Mouse (Mus musculus) embryonic facial prominence, embryonic 13.5 days (tissue): ENCODE results near the gene Olfr622. TPM values are rescaled to one million over a fixed set of nuclear protein-coding genes. Genes with fewer than 3 reads are reported as not detected.

Source experiments
- polyA plus RNA-seq: library from polyadenylated mRNA; unstranded; fragments of >200 nt; fragmentation: Nextera tagmentation; extraction: Ambion mirVana; gene quantifications from 2 replicates; pipeline ENCODE4 v1.2.1, GENCODE M21; 2015

Gene Olfr622
- polyA plus RNA-seq, 1 experiment from 2014 or later, result 0.18 TPM

Other genes with a start within 250 kb of the Olfr622 start
- not detected in 2 replicates for gene Usp17lc, start 227.6 kb downstream of the Olfr622 start, polyA plus RNA-seq
- gene Olfr605, start 197.3 kb downstream of the Olfr622 start, polyA plus RNA-seq, result not detected in 2 replicates
- not detected in 2 replicates for gene Olfr606, start 193.7 kb downstream of the Olfr622 start, polyA plus RNA-seq
- not detected in 2 replicates for gene Olfr607, start 178.6 kb downstream of the Olfr622 start, polyA plus RNA-seq
- gene Olfr608, start 172.8 kb downstream of the Olfr622 start, polyA plus RNA-seq, result not detected in 2 replicates
- not detected in 2 replicates for gene Olfr609, start 144.6 kb downstream of the Olfr622 start, polyA plus RNA-seq
- gene Olfr610, start 130.6 kb downstream of the Olfr622 start, polyA plus RNA-seq, result not detected in 2 replicates
- not detected in 2 replicates for gene Olfr611, start 121.9 kb downstream of the Olfr622 start, polyA plus RNA-seq
- not detected in 2 replicates for gene Olfr612, start 100.0 kb downstream of the Olfr622 start, polyA plus RNA-seq
- not detected in 2 replicates for gene Olfr613, start 94.6 kb downstream of the Olfr622 start, polyA plus RNA-seq
- gene Olfr615, start 86.6 kb downstream of the Olfr622 start, polyA plus RNA-seq, result not detected in 2 replicates
- gene Olfr616, start 73.6 kb downstream of the Olfr622 start, polyA plus RNA-seq, result not detected in 2 replicates
- gene Olfr617, start 69.6 kb downstream of the Olfr622 start, polyA plus RNA-seq, result not detected in 2 replicates
- not detected in 2 replicates for gene Olfr618, start 52.6 kb downstream of the Olfr622 start, polyA plus RNA-seq
- gene Olfr619, start 42.1 kb downstream of the Olfr622 start, polyA plus RNA-seq, result not detected in 2 replicates
- not detected in 2 replicates for gene Olfr620, start 30.2 kb downstream of the Olfr622 start, polyA plus RNA-seq
- not detected in 2 replicates for gene Olfr623, start 21.0 kb upstream of the Olfr622 start, polyA plus RNA-seq
- 0.07 and 0.08 TPM in 2 replicates for gene Olfr624, start 28.5 kb upstream of the Olfr622 start, polyA plus RNA-seq
- gene Olfr625-ps1, start 40.0 kb upstream of the Olfr622 start, polyA plus RNA-seq, result not detected in 2 replicates
- not detected in 2 replicates for gene Olfr243, start 72.0 kb upstream of the Olfr622 start, polyA plus RNA-seq
- not detected in 2 replicates for gene Olfr628, start 87.7 kb upstream of the Olfr622 start, polyA plus RNA-seq
- gene Olfr629, start 102.2 kb upstream of the Olfr622 start, polyA plus RNA-seq, result not detected in 2 replicates
- not detected in 2 replicates for gene Olfr630, start 114.6 kb upstream of the Olfr622 start, polyA plus RNA-seq
- not detected in 2 replicates for gene Olfr69, start 128.9 kb upstream of the Olfr622 start, polyA plus RNA-seq
- not detected in 2 replicates for gene Olfr68, start 137.0 kb upstream of the Olfr622 start, polyA plus RNA-seq
- not detected in 2 replicates for gene Olfr67, start 149.1 kb upstream of the Olfr622 start, polyA plus RNA-seq
- gene Hbb-bt, start 171.3 kb upstream of the Olfr622 start, polyA plus RNA-seq, result 1,311 and 2,074 TPM in 2 replicates
- gene Hbb-bs, start 185.4 kb upstream of the Olfr622 start, polyA plus RNA-seq, result 2,604 and 4,415 TPM in 2 replicates
- not detected in 2 replicates for gene Hbb-bh2, start 197.8 kb upstream of the Olfr622 start, polyA plus RNA-seq
- 46.9 and 96.8 TPM in 2 replicates for gene Hbb-bh1, start 200.5 kb upstream of the Olfr622 start, polyA plus RNA-seq
- gene Hbb-y, start 210.5 kb upstream of the Olfr622 start, polyA plus RNA-seq, result 5,482 and 5,510 TPM in 2 replicates
- gene Olfr66, start 243.6 kb upstream of the Olfr622 start, polyA plus RNA-seq, result not detected in 2 replicates